Mouse (Mus musculus) hindbrain, embryonic 16.5 days (tissue): ENCODE data around the gene Pdzd2. TPM values are rescaled to one million over a fixed set of nuclear protein-coding genes. Genes with fewer than 3 reads are reported as not detected.

ENCODE experiments used
- ATAC-seq: fragments of 200-750 bp; cut with Nextera tagmentation; 2 replicates; pipeline ENCODE4 v1.8.0; 2017; ENCODE audit warnings: moderate TSS enrichment, moderate library complexity
- H3K27ac ChIP-seq: fragments of 300-500 bp; sonication (generic); 2 replicates; pipeline ENCODE4 v1.5.1; 2014; ENCODE audit warnings: low read depth, mild to moderate bottlenecking, control low read depth, low read length, moderate library complexity
- H3K27me3 ChIP-seq: fragments of 300-500 bp; sonication (generic); replicated peaks from 2 replicates; pipeline ENCODE4 v1.6.1; 2014; ENCODE audit warnings: low read length; ENCODE audit not compliant: control insufficient read depth, insufficient read depth
- H3K36me3 ChIP-seq: fragments of 300-500 bp; sonication (generic); 2 replicates; pipeline ENCODE4 v1.6.1; 2014; ENCODE audit warnings: mild to moderate bottlenecking, low read length, moderate library complexity, mixed read lengths; ENCODE audit not compliant: control insufficient read depth, insufficient read depth
- H3K4me1 ChIP-seq: fragments of 300-500 bp; sonication (generic); 2 replicates; pipeline ENCODE4 v1.6.1; 2014; ENCODE audit warnings: low read depth, low read length; ENCODE audit not compliant: control insufficient read depth, insufficient read depth
- H3K4me2 ChIP-seq: fragments of 300-500 bp; sonication (generic); 2 replicates; pipeline ENCODE4 v1.6.1; 2014; ENCODE audit warnings: mild to moderate bottlenecking, low read length, control low read depth, moderate library complexity
- H3K4me3 ChIP-seq: fragments of 300-500 bp; sonication (generic); 2 replicates; pipeline ENCODE4 v1.5.1; 2014; ENCODE audit warnings: mild to moderate bottlenecking, low read length, control low read depth, moderate library complexity
- H3K9ac ChIP-seq: fragments of 300-500 bp; sonication (generic); 2 replicates; pipeline ENCODE4 v1.6.1; 2014; ENCODE audit warnings: low read depth, mild to moderate bottlenecking, control low read depth, low read length, moderate library complexity
- H3K9me3 ChIP-seq: fragments of 300-500 bp; sonication (generic); 2 replicates; pipeline ENCODE4 v1.6.1; 2014; ENCODE audit warnings: mild to moderate bottlenecking, low read length, moderate library complexity; ENCODE audit not compliant: control insufficient read depth
- WGBS: fragments of 180-500 bp; shearing (Covaris S2); extraction: QIAGEN DNeasy Blood & Tissue Kit; methylation state at CpG from one replicate; pipeline ENCODE4 v1.1.7; 2014; 5-methylcytosine and 5-hydroxymethylcytosine counted together
- polyA plus RNA-seq: library from polyadenylated mRNA; unstranded; fragments of >200 nt; fragmentation: Nextera tagmentation; extraction: Ambion mirVana; gene quantifications from 2 replicates; pipeline ENCODE4 v1.2.1, GENCODE M21; 2015

The Pdzd2 gene
- polyA plus RNA-seq, 1 experiment from 2014 or later: 19.5 TPM

GRCm38 (mm10) chr15:12592628-12593027 lies 147.1 kb downstream of the Pdzd2 start:
- no peaks in the 10 kb centered on the region for H3K27me3 ChIP-seq
- H3K4me1 ChIP-seq: no peaks in the 10 kb centered on the region
- H3K36me3 ChIP-seq: no peaks in the 10 kb centered on the region
- 46% methylated on average over 3 of the region's 3 CpGs for WGBS
- H3K4me2 ChIP-seq: no peak overlapping the region
- H3K9me3 ChIP-seq: no peaks in the 10 kb centered on the region
- no peak overlapping the region for H3K4me3 ChIP-seq
- peak; percentile 12; the same call in 1 of the 2 replicates for ATAC-seq
- no peak overlapping the region for H3K9ac ChIP-seq
- H3K27ac ChIP-seq: no peak overlapping the region

GRCm38 (mm10) chr15:12588661-12589060 lies 151.1 kb downstream of the Pdzd2 start:
- Histone ChIP-seq H3K4me3 (no peak overlapping the region), H3K4me1 (no peaks in the 10 kb centered on the region), H3K4me2 (no peak overlapping the region), H3K27ac (no peak overlapping the region), H3K9ac (no peak overlapping the region), H3K36me3 (no peaks in the 10 kb centered on the region), H3K9me3 (no peaks in the 10 kb centered on the region), H3K27me3 (no peaks in the 10 kb centered on the region)
- ATAC-seq: no peak
- WGBS: 85% methylated on average over 3 of the region's 3 CpGs

- no peak for ATAC-seq
- no peaks in the 10 kb centered on the region for H3K4me1 ChIP-seq
Measured at GRCm38 (mm10) chr15:12586852-12587424, 152.8 kb downstream of the Pdzd2 start.

GRCm38 (mm10) chr15:12586154-12586553 lies 153.6 kb downstream of the Pdzd2 start:
- ATAC-seq: peak; percentile 95
- no peaks in the 10 kb centered on the region for H3K4me1 ChIP-seq
- no peak overlapping the region for H3K4me3 ChIP-seq
- no peak overlapping the region for H3K9ac ChIP-seq
- WGBS: 7% methylated on average over 5 of the region's 5 CpGs
- no peaks in the 10 kb centered on the region for H3K36me3 ChIP-seq
- H3K9me3 ChIP-seq: no peaks in the 10 kb centered on the region
- no peak overlapping the region for H3K27ac ChIP-seq
- no peak overlapping the region for H3K4me2 ChIP-seq
- no peaks in the 10 kb centered on the region for H3K27me3 ChIP-seq

More at GRCm38 (mm10) chr15:12586852-12587424, 152.8 kb downstream of the Pdzd2 start:
- no peak overlapping the region for H3K27ac ChIP-seq
- no peaks in the 10 kb centered on the region for H3K27me3 ChIP-seq
- no peaks in the 10 kb centered on the region for H3K9me3 ChIP-seq
- no peak overlapping the region for H3K9ac ChIP-seq
- no peak overlapping the region for H3K4me3 ChIP-seq
- H3K4me2 ChIP-seq: no peak overlapping the region
- 78% methylated on average over 4 of the region's 4 CpGs for WGBS
- no peaks in the 10 kb centered on the region for H3K36me3 ChIP-seq

GRCm38 (mm10) chr15:12583051-12583450 lies 156.7 kb downstream of the Pdzd2 start:
- no peak for ATAC-seq
- no peaks in the 10 kb centered on the region for H3K9me3 ChIP-seq
- WGBS: 59% methylated on average over 3 of the region's 3 CpGs

GRCm38 (mm10) chr15:12582471-12582870 lies 157.3 kb downstream of the Pdzd2 start:
- Histone ChIP-seq H3K36me3 (no peaks in the 10 kb centered on the region), H3K9ac (no peak overlapping the region), H3K4me1 (peaks cover 5% of the 10 kb centered on the region), H3K27me3 (no peaks in the 10 kb centered on the region), H3K9me3 (no peaks in the 10 kb centered on the region), H3K27ac (no peak overlapping the region), H3K4me2 (no peak overlapping the region), H3K4me3 (no peak overlapping the region)
- no peak for ATAC-seq

More at GRCm38 (mm10) chr15:12583051-12583450, 156.7 kb downstream of the Pdzd2 start:
- no peak overlapping the region for H3K4me2 ChIP-seq
- no peaks in the 10 kb centered on the region for H3K27me3 ChIP-seq
- no peak overlapping the region for H3K27ac ChIP-seq
- peaks cover 1% of the 10 kb centered on the region for H3K4me1 ChIP-seq
- H3K36me3 ChIP-seq: no peaks in the 10 kb centered on the region
- H3K9ac ChIP-seq: no peak overlapping the region
- H3K4me3 ChIP-seq: no peak overlapping the region

GRCm38 (mm10) chr15:12579196-12579595 lies 160.5 kb downstream of the Pdzd2 start:
- peaks cover 7% of the 10 kb centered on the region for H3K4me1 ChIP-seq
- no peak for ATAC-seq
- WGBS: 92% methylated on average over 6 of the region's 6 CpGs

DNA sequence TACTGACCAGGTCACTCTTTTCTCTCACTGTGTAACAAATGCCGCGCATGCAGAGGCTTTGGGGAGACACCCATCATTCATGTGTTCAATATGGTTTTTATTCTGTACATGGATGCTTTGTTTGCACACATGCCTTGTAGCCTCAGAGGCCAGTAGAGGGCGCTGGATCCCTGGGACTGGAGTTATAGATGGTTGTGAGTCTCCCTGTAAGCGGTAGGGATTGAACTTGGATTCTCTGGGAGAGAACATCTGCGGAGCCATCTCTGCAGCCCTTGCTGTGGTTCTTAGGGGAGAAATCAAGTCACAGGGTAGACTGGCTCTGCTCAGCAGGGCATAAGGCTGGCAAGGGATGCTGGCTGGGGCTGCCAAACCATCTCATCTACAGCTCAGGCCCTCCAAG lies 161.4 kb downstream of the Pdzd2 start:
- H3K4me1 ChIP-seq: peaks cover 7% of the 10 kb centered on the region
- H3K27ac ChIP-seq: no peak overlapping the region
- no peaks in the 10 kb centered on the region for H3K36me3 ChIP-seq
- H3K4me3 ChIP-seq: no peak overlapping the region
- WGBS: 37% methylated on average over 5 of the region's 5 CpGs
- no peak overlapping the region for H3K9ac ChIP-seq
- no peaks in the 10 kb centered on the region for H3K27me3 ChIP-seq
- no peaks in the 10 kb centered on the region for H3K9me3 ChIP-seq
- no peak overlapping the region for H3K4me2 ChIP-seq
- peak; percentile 25; the same call in 1 of the 2 replicates for ATAC-seq

More at GRCm38 (mm10) chr15:12579196-12579595, 160.5 kb downstream of the Pdzd2 start:
- Histone ChIP-seq H3K9ac (no peak overlapping the region), H3K4me3 (no peak overlapping the region), H3K27ac (no peak overlapping the region), H3K9me3 (no peaks in the 10 kb centered on the region), H3K4me2 (no peak overlapping the region), H3K36me3 (no peaks in the 10 kb centered on the region), H3K27me3 (no peaks in the 10 kb centered on the region)

DNA sequence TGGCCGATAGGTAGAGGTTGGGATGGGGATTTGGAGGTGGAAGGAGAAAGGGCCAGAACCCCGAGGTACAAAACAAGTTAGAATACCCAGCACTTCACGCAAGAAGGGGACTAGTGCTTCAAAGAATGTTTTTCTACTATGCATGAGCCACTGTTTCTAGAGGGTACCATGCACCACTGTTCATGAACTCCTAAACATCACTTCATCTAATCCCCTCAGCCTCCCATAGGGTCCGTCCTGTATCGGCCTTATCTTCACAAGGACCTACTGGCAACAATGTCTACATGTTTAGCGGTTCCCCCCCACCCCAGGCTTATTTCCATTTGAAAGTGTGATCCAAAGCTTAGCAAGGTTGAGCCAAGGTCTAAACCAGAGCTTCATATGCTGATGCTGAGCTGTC lies 162.0 kb downstream of the Pdzd2 start:
- Histone ChIP-seq H3K36me3 (no peaks in the 10 kb centered on the region), H3K9me3 (no peaks in the 10 kb centered on the region), H3K4me2 (no peak overlapping the region; the same call in 1 of the 2 replicates), H3K27me3 (no peaks in the 10 kb centered on the region), H3K4me3 (no peak overlapping the region), H3K9ac (no peak overlapping the region), H3K27ac (peak overlapping the region; percentile 46; the same call in 1 of the 2 replicates), H3K4me1 (peaks cover 7% of the 10 kb centered on the region)
- ATAC-seq: peak; percentile 48
- WGBS: 68% methylated on average over 6 of the region's 6 CpGs
